Mouse (Mus musculus) cortical plate, adult 2 months (tissue): Measurements from ENCODE around the gene Pltp. TPM values are rescaled to one million over a fixed set of nuclear protein-coding genes. Genes with fewer than 3 reads are reported as not detected.
"Not testable (repeated sequence)": the region's sequence is repeated elsewhere in the genome, so short reads cannot be mapped to it uniquely, and the experiment has no call there.

Source experiments
- H3K27ac ChIP-seq: fragments of 200-500 bp; 2 replicates; pipeline ENCODE4 v1.5.1; 2012; ENCODE audit warnings: low read length, control low read depth, inconsistent platforms; ENCODE audit not compliant: insufficient read depth
- H3K4me1 ChIP-seq: fragments of 200-500 bp; 2 replicates; pipeline ENCODE4 v1.6.1; 2011; ENCODE audit warnings: low read length; ENCODE audit not compliant: control insufficient read depth, insufficient read depth
- H3K4me3 ChIP-seq: fragments of 200-500 bp; 2 replicates; pipeline ENCODE4 v1.5.1; 2011; ENCODE audit warnings: mild to moderate bottlenecking, low read length, control low read depth; ENCODE audit not compliant: insufficient read depth
- CTCF ChIP-seq: fragments of 200-500 bp; IDR thresholded peaks from 2 replicates; pipeline ENCODE4 v1.5.1; 2011; ENCODE audit warnings: mild to moderate bottlenecking, control low read depth, low read length; ENCODE audit not compliant: insufficient read depth; ENCODE audit errors: extremely low read depth
- POLR2A ChIP-seq: fragments of 200-500 bp; IDR thresholded peaks from 2 replicates; pipeline ENCODE4 v1.6.1; 2011; ENCODE audit warnings: mild to moderate bottlenecking, low read length, control low read depth; ENCODE audit not compliant: insufficient read depth; ENCODE audit errors: extremely low read depth
- polyA plus RNA-seq: library from polyadenylated mRNA; depleted of rRNA; stranded (reverse); fragments of >200 nt; gene quantifications from 2 replicates; pipeline ENCODE4 v1.2.3, GENCODE M21; 2012

Pltp gene
- polyA plus RNA-seq, 1 experiment = 186 TPM

DNA sequence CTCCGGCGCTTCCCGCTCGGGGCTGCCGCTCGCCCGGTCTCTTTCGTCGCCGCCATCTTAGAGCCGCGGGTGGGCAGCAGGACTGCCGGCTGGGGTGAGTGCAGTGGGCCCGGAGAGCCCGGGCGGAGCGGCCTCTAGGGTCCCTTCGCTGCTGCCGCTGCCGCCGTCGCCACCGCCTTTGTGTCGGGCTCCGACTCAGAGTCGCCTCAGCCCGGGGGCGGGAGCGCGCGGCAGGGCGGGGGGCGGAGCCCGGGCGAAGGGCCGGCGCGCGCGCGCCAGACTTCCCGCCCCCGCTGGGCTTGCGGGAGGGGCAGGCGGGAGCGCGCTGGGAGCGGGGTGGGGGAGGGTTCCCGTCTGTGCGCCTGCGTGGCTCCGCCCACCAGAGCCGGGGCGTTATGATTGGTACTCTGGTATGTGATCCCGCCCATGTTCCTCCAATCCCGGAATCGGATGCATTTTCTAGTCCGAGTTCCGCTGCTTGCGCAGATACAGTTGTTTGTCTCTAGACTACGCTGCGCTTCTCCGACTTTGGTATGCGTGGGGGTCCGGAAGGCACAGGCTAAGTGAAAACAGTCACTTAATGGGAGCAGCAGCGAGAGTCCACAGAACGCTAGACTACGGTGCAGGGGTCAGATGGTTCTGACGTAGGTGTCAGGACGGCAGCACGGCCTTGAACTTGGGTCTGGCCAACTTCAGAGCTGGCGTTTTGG, 22.2 kb upstream of the Pltp start:
- H3K4me3 ChIP-seq = peak overlapping the region; percentile 62
- H3K4me1 ChIP-seq = peaks cover 3% of the 10 kb centered on the region; the same call in 1 of the 2 replicates
- peak overlapping the region; percentile 99 for H3K27ac ChIP-seq
- TF ChIP-seq POLR2A (peak; percentile 100), CTCF (no peak)

- Histone ChIP-seq H3K4me3 (peak within 1 kb of the TSS; percentile 62), H3K27ac (peak within 1 kb of the TSS; percentile 99), H3K4me1 (peaks cover 3% of the 10 kb centered on the region; the same call in 1 of the 2 replicates)
- TF ChIP-seq POLR2A (peak; percentile 80), CTCF (no peak)
Measured at GRCm38 (mm10) chr2:164879228-164879567, 21.7 kb upstream of the Pltp start, which contains the start of gene Pcif1. Pcif1 (plus strand) TSS chr2:164879304.

DNA sequence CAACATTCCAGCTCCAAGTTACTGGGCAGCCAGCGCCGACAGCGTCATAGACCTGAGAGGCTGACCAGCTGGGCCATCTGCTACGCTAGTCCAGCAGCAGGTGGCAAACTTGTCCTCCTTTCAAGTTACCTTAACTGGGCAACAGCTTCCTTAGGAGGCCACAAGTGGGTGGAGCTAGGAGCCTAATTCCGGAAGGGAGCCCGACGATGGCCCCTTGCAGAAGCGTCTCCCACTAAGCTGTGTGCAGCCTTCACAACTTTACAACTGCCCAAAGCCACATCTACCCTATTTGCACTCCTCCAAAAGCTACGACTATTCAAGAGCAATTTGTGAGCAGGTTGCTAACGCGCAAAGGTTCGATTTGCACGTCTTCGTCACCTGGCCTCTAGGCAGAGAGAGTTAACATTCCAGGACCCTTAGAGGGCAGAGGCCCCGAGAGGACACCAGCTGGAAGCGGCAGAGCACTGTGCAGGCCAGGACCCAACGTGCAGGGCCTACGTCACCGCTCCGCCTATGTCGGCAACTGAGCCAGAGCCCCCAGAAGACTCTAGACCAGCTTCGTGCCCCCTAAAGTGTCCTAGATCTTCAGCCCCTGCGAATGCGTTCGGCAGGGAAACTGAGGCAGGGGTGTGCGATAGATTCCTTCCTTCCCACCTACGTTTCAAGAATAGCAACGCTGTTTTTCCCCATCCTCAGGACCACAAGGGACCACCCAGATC, 21.2 kb upstream of the Pltp start:
- peak overlapping the region; percentile 73 for H3K27ac ChIP-seq
- TF ChIP-seq CTCF (no peak), POLR2A (no peak)
- peaks cover 3% of the 10 kb centered on the region; the same call in 1 of the 2 replicates for H3K4me1 ChIP-seq
- peak overlapping the region; percentile 62 for H3K4me3 ChIP-seq

DNA sequence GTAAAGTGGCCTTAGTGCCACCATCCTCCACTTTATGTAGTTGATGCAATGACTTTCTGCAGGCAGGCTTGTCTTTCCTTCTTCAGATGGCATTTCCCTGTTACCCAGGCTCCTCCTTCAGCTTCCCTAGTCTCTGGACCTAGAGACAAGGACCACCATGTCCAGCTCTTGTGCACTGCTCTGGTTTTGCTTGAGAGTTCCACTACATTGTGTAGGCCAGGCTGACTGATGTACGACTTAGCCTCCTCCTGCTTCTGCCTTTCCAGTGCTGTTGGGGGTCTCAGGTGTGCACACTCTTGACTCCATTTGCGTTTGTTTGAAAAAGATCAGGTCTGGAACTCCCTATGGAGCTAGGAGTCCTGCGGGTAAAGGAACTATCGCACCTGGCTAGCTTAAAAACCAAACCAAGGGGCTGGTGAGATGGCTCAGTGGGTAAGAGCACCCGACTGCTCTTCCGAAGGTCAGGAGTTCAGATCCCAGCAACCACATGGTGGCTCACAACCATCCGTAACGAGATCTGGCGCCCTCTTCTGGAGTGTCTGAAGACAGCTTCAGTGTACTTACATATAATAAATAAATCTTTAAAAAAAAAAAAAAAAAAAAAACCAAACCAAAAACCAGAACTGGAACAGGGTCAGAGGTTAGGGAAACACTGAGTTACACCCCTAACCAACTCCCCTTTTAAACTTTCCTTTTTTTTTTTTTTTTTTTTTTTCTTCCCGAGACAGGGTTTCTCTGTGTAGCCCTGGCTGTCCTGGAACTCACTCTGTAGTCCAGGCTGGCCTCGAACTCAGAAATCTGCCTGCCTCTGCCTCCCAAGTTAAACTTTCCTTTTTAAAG, 20.1 kb upstream of the Pltp start:
- not testable (repeated sequence) for H3K27ac ChIP-seq, H3K4me3 ChIP-seq, H3K4me1 ChIP-seq
- TF ChIP-seq POLR2A = 0 out of 2 replicates have a peak, but pooled peaks have one; percentile 9

GRCm38 (mm10) chr2:164875648-164876047, 18.1 kb upstream of the Pltp start:
- not testable (repeated sequence) for H3K27ac ChIP-seq, H3K4me1 ChIP-seq, H3K4me3 ChIP-seq

GRCm38 (mm10) chr2:164874239-164874769, 16.8 kb upstream of the Pltp start:
- no peaks in the 10 kb centered on the region for H3K4me1 ChIP-seq
- H3K27ac ChIP-seq = peak overlapping the region; percentile 19; the same call in 1 of the 2 replicates
- TF ChIP-seq POLR2A (no peak), CTCF (no peak)
- no peak overlapping the region for H3K4me3 ChIP-seq

- TF ChIP-seq CTCF (no peak), POLR2A (no peak)
- Histone ChIP-seq H3K4me3 (no peak overlapping the region), H3K4me1 (no peaks in the 10 kb centered on the region), H3K27ac (0 out of 2 replicates have a peak overlapping the region, but pooled peaks have one; percentile 78)
Measured at GRCm38 (mm10) chr2:164873621-164874020, 16.1 kb upstream of the Pltp start.

DNA sequence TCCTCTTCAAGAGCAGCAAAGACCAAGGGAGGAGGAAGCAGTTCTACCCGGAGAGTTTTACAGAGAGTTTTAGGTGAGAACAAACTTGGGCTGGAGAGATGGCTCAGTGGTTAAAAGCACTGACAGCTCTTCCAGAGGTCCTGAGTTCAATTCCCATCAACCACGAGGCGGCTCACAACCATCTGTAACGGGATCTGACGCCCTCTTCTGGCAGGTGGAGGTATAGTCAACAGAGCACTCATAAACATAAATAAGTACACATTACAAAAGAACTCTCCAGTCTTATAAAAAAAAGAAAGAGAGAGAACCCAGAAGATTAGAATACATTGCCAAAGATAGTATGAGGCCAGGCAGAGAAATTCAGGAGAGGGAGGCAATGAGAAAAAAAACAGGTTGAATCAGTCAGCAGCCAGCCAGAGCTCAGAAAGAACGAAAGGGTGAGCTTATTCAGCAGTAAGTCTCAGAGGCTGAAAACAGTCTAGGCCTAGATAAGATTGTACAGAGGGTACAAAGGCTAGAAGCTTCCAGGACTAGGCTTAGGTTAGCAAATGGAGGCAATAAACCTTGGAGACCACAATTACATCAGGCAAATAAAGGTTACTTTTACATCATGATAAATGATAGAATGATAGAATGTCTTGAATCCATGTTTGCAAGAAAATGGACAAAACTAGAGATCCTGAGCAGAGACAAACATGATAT, 14.2 kb upstream of the Pltp start:
- TF ChIP-seq CTCF = no peak
- no peak for TF ChIP-seq POLR2A

DNA sequence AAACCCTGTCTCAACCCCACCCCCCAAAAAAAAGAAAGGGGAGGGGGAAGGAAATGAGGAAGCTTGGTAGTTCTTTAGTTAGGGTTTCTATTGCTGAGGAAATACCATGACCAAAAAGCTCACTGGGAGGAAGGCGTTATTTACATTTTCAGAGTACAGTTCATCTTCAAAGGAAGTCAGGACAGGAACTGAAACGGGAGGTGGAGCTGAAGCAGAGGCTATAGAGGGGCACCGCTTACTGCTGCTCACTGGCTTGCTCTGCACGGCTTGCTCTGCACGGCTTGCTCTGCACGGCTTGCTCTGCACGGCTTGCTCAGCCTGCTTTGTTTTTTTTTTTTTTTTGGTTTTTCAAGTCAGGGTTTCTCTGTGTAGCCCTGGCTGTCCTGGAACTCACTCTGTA, 11.0 kb upstream of the Pltp start:
- TF ChIP-seq POLR2A (no peak), CTCF (no peak)
- Histone ChIP-seq H3K27ac (no peak overlapping the region), H3K4me3 (no peak overlapping the region), H3K4me1 (0 out of 2 replicates have a peak, but pooled peaks cover 2% of the 10 kb centered on the region)

More for the DNA sequence above, 14.2 kb upstream of the Pltp start:
- H3K27ac ChIP-seq = no peak overlapping the region
- no peaks in the 10 kb centered on the region for H3K4me1 ChIP-seq
- H3K4me3 ChIP-seq = no peak overlapping the region
